Mouse (Mus musculus): ENCODE data around the gene Olfr341. TPM values are rescaled to one million over a fixed set of nuclear protein-coding genes. Genes with fewer than 3 reads are reported as not detected.

The Olfr341 gene
- total RNA-seq (2021): not detected
- long read RNA-seq, experiment 1: 0 reads
- long read RNA-seq, experiment 2: 0 reads

- DNase-seq: no peak
Observed at GRCm38 (mm10) chr2:36482368-36482767, at the start of gene Olfr341. Gene Olfr341, minus strand, starts transcription at chr2:36482468.

GRCm38 (mm10) chr2:36524698-36525097, 42.4 kb upstream of the Olfr341 start, which contains the start of gene Olfr342:
Gene Olfr342, plus strand, starts transcription at chr2:36524998.
- DNase-seq: no peak

GRCm38 (mm10) chr2:36473634-36474033, 8.6 kb downstream of the Olfr341 start:
- DNase-seq: no peak

GRCm38 (mm10) chr2:36452287-36452686, 30.0 kb downstream of the Olfr341 start, which contains the start of gene Olfr340:
Gene Olfr340, plus strand, starts transcription at chr2:36452587.
- DNase-seq: no peak

Other genes starting within 250 kb of the Olfr341 start
- under 1 TPM in 1 of 2 experiments, not detected in 1; 0.06 TPM for gene Olfr338, start 108.9 kb downstream of the Olfr341 start, total RNA-seq (2021)
- gene Olfr339, start 63.5 kb downstream of the Olfr341 start, total RNA-seq (2021): not detected
- gene Olfr340, start 29.9 kb downstream of the Olfr341 start, total RNA-seq (2021): not detected
- gene Olfr342, start 42.5 kb upstream of the Olfr341 start, total RNA-seq (2021): not detected
- gene Olfr344, start 84.2 kb upstream of the Olfr341 start, total RNA-seq (2021): under 1 TPM in 1 of 2 experiments, not detected in 1; 0.03 TPM
- gene Olfr345, start 157.6 kb upstream of the Olfr341 start, total RNA-seq (2021): not detected
- not detected for gene Olfr346, start 203.3 kb upstream of the Olfr341 start, total RNA-seq (2021)
- gene Olfr347, start 249.4 kb upstream of the Olfr341 start, total RNA-seq (2021): not detected

All from adrenal gland, postnatal 10 days (tissue).